Mouse (Mus musculus) kidney, embryonic 14.5 days (tissue): ENCODE measurements around the gene Matk. TPM values are rescaled to one million over a fixed set of nuclear protein-coding genes. Genes with fewer than 3 reads are reported as not detected.
"Not testable (repeated sequence)": the region's sequence is repeated elsewhere in the genome, so short reads cannot be mapped to it uniquely, and the experiment has no call there.

Experiments used
- ATAC-seq: fragments of 200-750 bp; cut with Nextera tagmentation; 2 replicates; pipeline ENCODE4 v1.8.0; 2017; ENCODE audit warnings: moderate number of reproducible peaks, mild to moderate bottlenecking, moderate TSS enrichment, moderate library complexity; ENCODE audit not compliant: low FRiP score, low TSS enrichment
- H3K27ac ChIP-seq: fragments of 300-500 bp; sonication (generic); 2 replicates; pipeline ENCODE4 v1.5.1; 2014; ENCODE audit warnings: low read depth, mild to moderate bottlenecking, low read length, moderate library complexity, mixed read lengths
- H3K27me3 ChIP-seq: fragments of 300-500 bp; sonication (generic); 2 replicates; pipeline ENCODE4 v1.6.1; 2014; ENCODE audit warnings: mild to moderate bottlenecking, low read length; ENCODE audit not compliant: control insufficient read depth, insufficient read depth
- H3K36me3 ChIP-seq: fragments of 300-500 bp; sonication (generic); 2 replicates; pipeline ENCODE4 v1.6.1; 2014; ENCODE audit warnings: low read length, mixed read lengths; ENCODE audit not compliant: control insufficient read depth, insufficient read depth
- H3K4me1 ChIP-seq: fragments of 300-500 bp; sonication (generic); 2 replicates; pipeline ENCODE4 v1.6.1; 2014; ENCODE audit warnings: low read length, mixed read lengths; ENCODE audit not compliant: control insufficient read depth, insufficient read depth
- H3K4me2 ChIP-seq: fragments of 300-500 bp; sonication (generic); replicated peaks from 2 replicates; pipeline ENCODE4 v1.6.1; 2014; ENCODE audit warnings: low read depth, mild to moderate bottlenecking, low read length
- H3K4me3 ChIP-seq: fragments of 300-500 bp; sonication (generic); 2 replicates; pipeline ENCODE4 v1.5.1; 2014; ENCODE audit warnings: mild to moderate bottlenecking, low read length
- H3K9ac ChIP-seq: fragments of 300-500 bp; sonication (generic); 2 replicates; pipeline ENCODE4 v1.6.1; 2014; ENCODE audit warnings: low read depth, mild to moderate bottlenecking, low read length, moderate library complexity
- H3K9me3 ChIP-seq: fragments of 300-500 bp; sonication (generic); 2 replicates; pipeline ENCODE4 v1.6.1; 2016; ENCODE audit warnings: low read length; ENCODE audit not compliant: control insufficient read depth
- WGBS: fragments of 180-500 bp; shearing (Covaris S2); extraction: QIAGEN DNeasy Blood & Tissue Kit; methylation state at CpG from one replicate; pipeline ENCODE4 v1.1.7; 2014; 5-methylcytosine and 5-hydroxymethylcytosine counted together
- polyA plus RNA-seq: library from polyadenylated mRNA; unstranded; fragments of >200 nt; fragmentation: Nextera tagmentation; extraction: Ambion mirVana; gene quantifications from 2 replicates; pipeline ENCODE4 v1.2.1, GENCODE M21; 2014

Matk gene
- polyA plus RNA-seq, 1 experiment from 2014 or later: 5.4 TPM

GRCm38 (mm10) chr10:81221402-81222015 is 31.2 kb upstream of the Matk start:
- H3K27ac ChIP-seq: no peak overlapping the region
- 84% methylated on average over 5 of the region's 5 CpGs for WGBS
- H3K4me2 ChIP-seq: no peak overlapping the region
- no peak overlapping the region for H3K4me3 ChIP-seq
- no peaks in the 10 kb centered on the region for H3K9me3 ChIP-seq
- no peak overlapping the region for H3K9ac ChIP-seq
- H3K27me3 ChIP-seq: no peaks in the 10 kb centered on the region
- no peaks in the 10 kb centered on the region for H3K36me3 ChIP-seq
- ATAC-seq: no peak
- no peaks in the 10 kb centered on the region for H3K4me1 ChIP-seq

DNA sequence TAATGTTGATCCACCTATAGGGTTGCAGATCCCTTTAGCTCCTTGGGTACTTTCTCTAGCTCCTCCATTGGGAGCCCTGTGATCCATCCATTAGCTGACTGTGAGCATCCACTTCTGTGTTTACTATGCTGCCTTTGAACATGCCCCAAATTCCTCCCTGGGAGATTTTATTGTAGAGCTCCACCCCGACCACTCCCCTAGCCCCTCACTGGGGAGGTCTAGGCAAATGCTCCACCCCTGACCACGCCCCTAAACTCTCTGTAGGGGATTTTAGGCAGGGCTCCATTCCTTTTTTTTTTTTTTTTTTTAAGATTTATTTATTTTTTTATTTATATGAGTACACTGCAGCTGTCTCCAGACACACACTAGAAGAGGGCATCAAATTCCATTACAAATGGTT is 29.0 kb upstream of the Matk start:
- WGBS: 44% methylated on average over 2 of the region's 2 CpGs

GRCm38 (mm10) chr10:81229735-81230437 is 22.8 kb upstream of the Matk start:
- WGBS: 14% methylated on average over 20 of the region's 20 CpGs
- no peak for ATAC-seq
- Histone ChIP-seq H3K27ac (no peak overlapping the region), H3K4me1 (peaks cover 8% of the 10 kb centered on the region), H3K4me3 (peak overlapping the region; percentile 12; the same call in 1 of the 2 replicates), H3K36me3 (no peaks in the 10 kb centered on the region), H3K27me3 (peaks cover 30% of the 10 kb centered on the region), H3K4me2 (no peak overlapping the region; the same call in 1 of the 2 replicates), H3K9me3 (no peaks in the 10 kb centered on the region), H3K9ac (no peak overlapping the region)

More for the DNA sequence above, 29.0 kb upstream of the Matk start:
- H3K9ac ChIP-seq, ATAC-seq, H3K4me1 ChIP-seq, H3K9me3 ChIP-seq, H3K27me3 ChIP-seq, H3K27ac ChIP-seq, H3K4me3 ChIP-seq, H3K4me2 ChIP-seq, H3K36me3 ChIP-seq: not testable (repeated sequence)

DNA sequence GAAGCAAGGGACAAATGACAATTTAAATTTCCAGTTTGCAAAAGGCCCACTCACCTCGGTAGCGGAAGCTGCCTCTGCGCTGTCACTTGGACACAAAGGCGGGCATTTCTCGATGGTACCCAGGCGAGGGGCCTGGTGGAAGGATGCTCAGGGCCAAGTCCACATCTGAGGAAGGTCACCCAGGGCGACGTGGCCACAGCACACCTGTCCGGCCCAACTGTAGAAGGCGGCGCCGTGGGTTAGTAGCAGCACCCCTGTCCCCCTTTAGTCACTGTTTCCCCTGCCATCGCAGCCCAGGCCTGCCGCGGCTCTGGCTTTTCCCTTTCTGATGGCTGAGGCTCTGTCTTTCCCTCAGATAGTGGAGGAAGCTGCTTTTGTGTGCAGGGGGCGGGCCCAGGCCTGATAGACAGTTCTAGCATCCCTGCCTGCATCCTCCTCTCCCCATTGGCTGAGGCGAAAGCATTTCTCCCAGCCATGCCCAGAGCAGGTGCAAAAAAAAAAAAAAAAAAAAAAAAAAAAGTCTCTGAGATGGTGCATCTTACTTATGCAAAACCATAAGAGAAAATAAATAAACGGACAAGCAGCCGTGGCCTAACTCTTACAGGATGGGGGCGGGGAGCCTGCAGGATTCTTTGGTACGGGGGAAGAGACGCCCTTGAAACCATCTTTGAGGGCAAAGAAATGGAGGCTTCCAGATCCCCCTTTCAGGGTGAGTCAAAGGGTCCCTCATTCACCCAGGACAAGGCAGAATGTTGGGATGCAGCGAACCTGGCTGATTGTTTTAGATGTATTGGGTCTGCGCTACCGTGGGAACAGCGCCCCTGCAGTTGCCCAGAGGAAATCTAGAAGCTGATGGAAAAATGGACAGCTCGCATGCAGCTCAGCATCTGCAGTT is 22.1 kb upstream of the Matk start, which contains the start of gene Atcay:
TSS of gene Atcay (minus strand) at position 396 of the 895 bp plus-strand sequence.
- no peak for ATAC-seq
- peak within 1 kb of the TSS; percentile 12; the same call in 1 of the 2 replicates for H3K4me3 ChIP-seq

DNA sequence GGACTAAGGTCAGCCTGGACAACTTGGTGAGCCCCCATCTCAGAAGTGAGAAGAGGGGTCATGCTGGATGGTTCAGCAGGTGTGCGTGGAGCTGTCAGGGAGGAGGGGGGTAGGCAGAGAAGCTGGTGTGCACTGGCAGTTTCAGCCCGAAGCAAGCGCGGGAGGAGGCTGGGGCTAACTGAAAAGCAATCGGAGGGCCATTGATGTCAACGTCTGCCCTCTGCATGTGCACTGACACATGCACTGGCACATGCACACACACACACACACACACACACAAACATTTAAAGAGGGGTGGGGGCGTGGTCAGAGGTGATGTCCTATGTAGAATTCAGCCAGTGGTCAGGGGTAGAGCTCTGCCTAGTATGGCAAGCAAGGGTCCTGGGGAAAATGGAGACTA is 21.3 kb upstream of the Matk start:
- H3K4me1 ChIP-seq: peaks cover 8% of the 10 kb centered on the region
- H3K27ac ChIP-seq: no peak overlapping the region
- WGBS: 49% methylated on average over 7 of the region's 7 CpGs
- H3K27me3 ChIP-seq: peaks cover 30% of the 10 kb centered on the region
- ATAC-seq: no peak
- H3K4me2 ChIP-seq: no peak overlapping the region
- peak overlapping the region; percentile 9; the same call in 1 of the 2 replicates for H3K4me3 ChIP-seq
- no peak overlapping the region for H3K9ac ChIP-seq
- no peaks in the 10 kb centered on the region for H3K36me3 ChIP-seq
- H3K9me3 ChIP-seq: no peaks in the 10 kb centered on the region

More for the DNA sequence above, 22.1 kb upstream of the Matk start, which contains the start of gene Atcay:
- no peaks in the 10 kb centered on the region for H3K9me3 ChIP-seq
- H3K36me3 ChIP-seq: no peaks in the 10 kb centered on the region
- peaks cover 8% of the 10 kb centered on the region for H3K4me1 ChIP-seq
- H3K27me3 ChIP-seq: peaks cover 30% of the 10 kb centered on the region
- no peak within 1 kb of the TSS for H3K9ac ChIP-seq
- H3K4me2 ChIP-seq: peak within 1 kb of the TSS; percentile 22
- 10% methylated on average over 27 of the region's 27 CpGs for WGBS
- H3K27ac ChIP-seq: no peak within 1 kb of the TSS

- Histone ChIP-seq H3K9ac (peak within 1 kb of the TSS; percentile 71), H3K27me3 (peaks cover 30% of the 10 kb centered on the region), H3K27ac (no peak within 1 kb of the TSS), H3K4me3 (peak within 1 kb of the TSS; percentile 69), H3K36me3 (no peaks in the 10 kb centered on the region), H3K9me3 (no peaks in the 10 kb centered on the region), H3K4me2 (peak within 1 kb of the TSS; percentile 48), H3K4me1 (peaks cover 8% of the 10 kb centered on the region)
- 8% methylated on average over 27 of the region's 29 CpGs for WGBS
- ATAC-seq: peak; percentile 84
These were observed 20.0 kb upstream of the Matk start, which contains the start of gene Zfr2 for GRCm38 (mm10) chr10:81232580-81233225. TSS of gene Zfr2 (plus strand) at chr10:81233155.

DNA sequence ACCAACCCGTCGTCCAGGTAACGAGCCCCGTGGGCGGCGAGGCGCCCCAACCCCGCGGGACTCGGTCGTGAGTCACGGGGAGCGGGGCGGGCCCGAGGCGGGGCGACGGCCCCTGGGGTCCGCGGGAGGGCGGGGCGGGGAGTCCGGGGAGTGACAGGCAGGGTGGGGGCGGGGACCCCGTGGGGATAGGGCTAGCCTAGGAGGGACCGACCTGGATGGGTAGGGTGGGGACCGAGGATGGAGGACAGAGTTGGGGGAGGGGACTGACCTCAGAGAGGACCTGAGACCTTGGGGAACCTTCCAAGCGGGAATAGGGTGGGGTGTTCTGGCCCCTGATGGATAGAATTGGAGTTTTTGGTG is 19.5 kb upstream of the Matk start:
- Histone ChIP-seq H3K4me1 (peaks cover 8% of the 10 kb centered on the region), H3K27ac (no peak overlapping the region), H3K9me3 (no peaks in the 10 kb centered on the region), H3K4me3 (peak overlapping the region; percentile 69), H3K36me3 (no peaks in the 10 kb centered on the region), H3K27me3 (peaks cover 30% of the 10 kb centered on the region), H3K9ac (peak overlapping the region; percentile 71), H3K4me2 (peak overlapping the region; percentile 48)
- ATAC-seq: peak; percentile 77
- under 1% methylated on average over 19 of the region's 28 CpGs for WGBS

DNA sequence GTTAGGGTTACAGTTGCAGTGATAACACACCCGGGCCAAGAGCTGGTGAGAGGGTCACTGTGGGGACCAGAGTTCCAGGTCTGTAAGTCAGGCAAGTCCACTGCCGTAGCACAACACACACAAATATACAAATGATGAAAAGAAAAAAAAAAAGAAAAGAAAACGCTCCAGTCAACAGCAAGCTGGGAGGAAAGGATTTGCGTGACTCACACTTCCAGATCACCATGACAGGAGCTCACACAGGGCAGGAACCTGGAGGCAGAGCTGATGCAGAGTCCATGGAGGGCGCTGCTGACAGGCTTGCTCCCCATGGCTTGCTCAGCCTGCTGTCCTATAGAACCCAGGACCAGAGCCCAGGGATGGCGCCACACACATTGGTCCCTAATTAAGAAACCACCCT is 18.5 kb upstream of the Matk start:
- 75% methylated on average over 6 of the region's 6 CpGs for WGBS
- no peak overlapping the region for H3K9ac ChIP-seq
- H3K9me3 ChIP-seq: no peaks in the 10 kb centered on the region
- H3K4me1 ChIP-seq: peaks cover 8% of the 10 kb centered on the region
- no peaks in the 10 kb centered on the region for H3K36me3 ChIP-seq
- H3K27me3 ChIP-seq: peaks cover 26% of the 10 kb centered on the region
- ATAC-seq: no peak
- no peak overlapping the region for H3K4me3 ChIP-seq
- H3K4me2 ChIP-seq: no peak overlapping the region
- H3K27ac ChIP-seq: no peak overlapping the region
